Mouse (Mus musculus) B cell, adult 2 months (primary cell): ENCODE data around the gene St6galnac3.

Experiments used
- DNase-seq, 2 experiments: peaks; one replicate each; pipeline ENCODE4 v3.0.0; 2022

St6galnac3 gene

GRCm38 (mm10) chr3:153689793-153690291 is 35.1 kb downstream of the St6galnac3 start:
- no peak for DNase-seq

GRCm38 (mm10) chr3:153687896-153688295 is 37.1 kb downstream of the St6galnac3 start:
- no peak for DNase-seq

- DNase-seq = no peak
These were observed 40.1 kb downstream of the St6galnac3 start for GRCm38 (mm10) chr3:153684909-153685308.

- peak; percentile 35 to 41 for DNase-seq
These were observed 42.7 kb downstream of the St6galnac3 start for GRCm38 (mm10) chr3:153682303-153682702.

GRCm38 (mm10) chr3:153681720-153682119 is 43.3 kb downstream of the St6galnac3 start:
- DNase-seq = no peak

GRCm38 (mm10) chr3:153675832-153676231 is 49.1 kb downstream of the St6galnac3 start:
- no peak for DNase-seq

- peak; percentile 38 to 43 for DNase-seq
These were observed 49.9 kb downstream of the St6galnac3 start for GRCm38 (mm10) chr3:153675073-153675472.

GRCm38 (mm10) chr3:153674359-153674758 is 50.6 kb downstream of the St6galnac3 start:
- DNase-seq = no peak

- no peak for DNase-seq
These were observed 51.5 kb downstream of the St6galnac3 start for GRCm38 (mm10) chr3:153673451-153673850.

GRCm38 (mm10) chr3:153670953-153671674 is 53.9 kb downstream of the St6galnac3 start:
- no peak for DNase-seq

- DNase-seq = no peak
These were observed 55.1 kb downstream of the St6galnac3 start for GRCm38 (mm10) chr3:153669737-153670435.

GRCm38 (mm10) chr3:153669329-153669728 is 55.6 kb downstream of the St6galnac3 start:
- no peak for DNase-seq

GRCm38 (mm10) chr3:153668447-153669290 is 56.3 kb downstream of the St6galnac3 start:
- no peak for DNase-seq

- no peak for DNase-seq
These were observed 60.3 kb downstream of the St6galnac3 start for GRCm38 (mm10) chr3:153664696-153665095.

- DNase-seq = no peak
These were observed 61.0 kb downstream of the St6galnac3 start for GRCm38 (mm10) chr3:153663841-153664427.

- DNase-seq = no peak
These were observed 62.2 kb downstream of the St6galnac3 start for GRCm38 (mm10) chr3:153662796-153663195.

- no peak for DNase-seq
These were observed 63.0 kb downstream of the St6galnac3 start for GRCm38 (mm10) chr3:153661927-153662326.

GRCm38 (mm10) chr3:153659575-153660168 is 65.3 kb downstream of the St6galnac3 start:
- DNase-seq = no peak

- DNase-seq = peak; percentile 46 to 47
These were observed 66.8 kb downstream of the St6galnac3 start for GRCm38 (mm10) chr3:153658051-153658777.

GRCm38 (mm10) chr3:153655071-153655470 is 69.9 kb downstream of the St6galnac3 start:
- peak; percentile 48 to 50 for DNase-seq

GRCm38 (mm10) chr3:153652850-153653249 is 72.1 kb downstream of the St6galnac3 start:
- no peak for DNase-seq

- no peak for DNase-seq
These were observed 76.3 kb downstream of the St6galnac3 start for GRCm38 (mm10) chr3:153648713-153649112.
